Mouse (Mus musculus) CH12.LX (cell line): ENCODE measurements around the gene Zmynd8. TPM values are rescaled to one million over a fixed set of nuclear protein-coding genes. Genes with fewer than 3 reads are reported as not detected.

Source experiments
- DNase-seq: peaks from one replicate; pipeline ENCODE4 v3.0.0-alpha.2; 2013; ENCODE audit errors: extremely low read depth
- H3K27ac ChIP-seq: 2 replicates; pipeline ENCODE4 v1.5.1; 2012; ENCODE audit warnings: low read depth, mild to moderate bottlenecking, control low read depth, moderate library complexity; ENCODE audit not compliant: insufficient read depth
- H3K27me3 ChIP-seq: replicated peaks from 2 replicates; pipeline ENCODE3; 2012; ENCODE audit warnings: inconsistent platforms
- H3K36me3 ChIP-seq, 2 experiments: replicated peaks in 1 of 2; 2 replicates each; pipeline versions ENCODE3 to v1.6.1; 2012; ENCODE audit warnings: inconsistent platforms in 1 of 2, low read length in 1 of 2, mild to moderate bottlenecking in 1 of 2, mixed read lengths in 1 of 2, moderate library complexity in 1 of 2; ENCODE audit not compliant: control insufficient read depth in 1 of 2, insufficient read depth in 1 of 2
- H3K4me1 ChIP-seq, 2 experiments: 2 replicates each; pipeline ENCODE4 v1.6.1; 2012; ENCODE audit warnings: inconsistent platforms in 1 of 2, moderate library complexity in 1 of 2; ENCODE audit not compliant: insufficient read depth in 2 of 2, control insufficient read depth in 1 of 2
- H3K4me2 ChIP-seq: 2 replicates; pipeline ENCODE4 v1.6.1; 2012; ENCODE audit warnings: low read depth, mild to moderate bottlenecking, control low read depth; ENCODE audit not compliant: poor library complexity, insufficient read depth, severe bottlenecking
- H3K4me3 ChIP-seq, 3 experiments: fragments of 150-350 bp in 1 of 3; sonication (generic) in 1 of 3; replicated peaks in 1 of 3; 2 replicates each; pipeline versions ENCODE3 to v1.5.1; 2011 to 2012; ENCODE audit warnings: low read depth in 2 of 3, low read length in 2 of 3, mild to moderate bottlenecking in 2 of 3, moderate library complexity in 2 of 3, control low read depth in 1 of 3, improper control_type of control experiment in 1 of 3, inconsistent platforms in 1 of 3, mixed read lengths in 1 of 3; ENCODE audit not compliant: poor library complexity in 1 of 3
- H3K79me2 ChIP-seq: replicated peaks from 2 replicates; pipeline ENCODE4 v1.6.1; 2012; ENCODE audit warnings: mild to moderate bottlenecking, moderate library complexity; ENCODE audit not compliant: control insufficient read depth, poor library complexity, insufficient read depth, severe bottlenecking; ENCODE audit errors: extremely low read depth
- H3K9ac ChIP-seq: 2 replicates; pipeline ENCODE4 v1.6.1; 2012; ENCODE audit warnings: low read depth, mild to moderate bottlenecking, control low read depth, moderate library complexity; ENCODE audit not compliant: insufficient read depth
- H3K9me3 ChIP-seq: replicated peaks from 2 replicates; pipeline ENCODE3; 2012; ENCODE audit warnings: low read length, inconsistent platforms, mixed read lengths
- BHLHE40 ChIP-seq: IDR thresholded peaks from 2 replicates; pipeline ENCODE4 v1.6.1; 2011; ENCODE audit warnings: mild to moderate bottlenecking, low read depth, low read length, improper control_type of control experiment
- CHD2 ChIP-seq: IDR thresholded peaks from 2 replicates; pipeline ENCODE4 v1.6.1; 2011; ENCODE audit warnings: low read length, improper control_type of control experiment
- E2F4 ChIP-seq: IDR thresholded peaks from 2 replicates; pipeline ENCODE4 v1.6.1; 2011; ENCODE audit warnings: low read depth, low read length, improper control_type of control experiment; ENCODE audit not compliant: insufficient replicate concordance
- ELF1 ChIP-seq: IDR thresholded peaks from 2 replicates; pipeline ENCODE4 v1.6.1; 2014; ENCODE audit warnings: low read depth, mild to moderate bottlenecking, inconsistent platforms, low read length, improper control_type of control experiment
- ETS1 ChIP-seq: conservative IDR thresholded peaks from 2 replicates; pipeline ENCODE4 v1.6.1; 2012; ENCODE audit warnings: low read depth, mild to moderate bottlenecking, inconsistent platforms, low read length, improper control_type of control experiment, moderate library complexity
- GABPA ChIP-seq: IDR thresholded peaks from 2 replicates; pipeline ENCODE4 v1.6.1; 2012; ENCODE audit warnings: low read depth, low read length, improper control_type of control experiment, inconsistent platforms; ENCODE audit not compliant: insufficient replicate concordance
- HCFC1 ChIP-seq: IDR thresholded peaks from 2 replicates; pipeline ENCODE4 v1.6.1; 2012; ENCODE audit warnings: low read depth, mild to moderate bottlenecking, inconsistent platforms, low read length, improper control_type of control experiment
- IRF4 ChIP-seq: IDR thresholded peaks from 2 replicates; pipeline ENCODE4 v1.6.1; 2014; ENCODE audit warnings: low read depth, mild to moderate bottlenecking, inconsistent platforms, low read length, improper control_type of control experiment
- JUN ChIP-seq: IDR thresholded peaks from 2 replicates; pipeline ENCODE4 v1.6.1; 2011; ENCODE audit warnings: low read depth, mild to moderate bottlenecking, low read length, improper control_type of control experiment, moderate library complexity; ENCODE audit not compliant: insufficient read depth
- JUND ChIP-seq: conservative IDR thresholded peaks from 2 replicates; pipeline ENCODE4 v1.6.1; 2011; ENCODE audit warnings: low read depth, low read length, improper control_type of control experiment
- MAX ChIP-seq: IDR thresholded peaks from 2 replicates; pipeline ENCODE4 v1.6.1; 2011; ENCODE audit warnings: low read length, improper control_type of control experiment
- MAZ ChIP-seq: IDR thresholded peaks from 2 replicates; pipeline ENCODE4 v1.6.1; 2012; ENCODE audit warnings: low read depth, mild to moderate bottlenecking, inconsistent platforms, low read length, improper control_type of control experiment, moderate library complexity
- MEF2A ChIP-seq: IDR thresholded peaks from 2 replicates; pipeline ENCODE4 v1.6.1; 2014; ENCODE audit warnings: low read depth, mild to moderate bottlenecking, inconsistent platforms, low read length, improper control_type of control experiment, borderline replicate concordance
- MXI1 ChIP-seq: IDR thresholded peaks from 2 replicates; pipeline ENCODE4 v1.6.1; 2011; ENCODE audit warnings: mild to moderate bottlenecking, low read depth, low read length, improper control_type of control experiment
- NELFE ChIP-seq: IDR thresholded peaks from 2 replicates; pipeline ENCODE4 v1.6.1; 2011; ENCODE audit warnings: low read depth, low read length, improper control_type of control experiment
- NRF1 ChIP-seq: IDR thresholded peaks from 2 replicates; pipeline ENCODE4 v1.6.1; 2014; ENCODE audit warnings: low read depth, mild to moderate bottlenecking, inconsistent platforms, low read length, improper control_type of control experiment, moderate library complexity
- PAX5 ChIP-seq: IDR thresholded peaks from 2 replicates; pipeline ENCODE4 v1.6.1; 2012; ENCODE audit warnings: low read length, inconsistent platforms, mixed read lengths
- POLR2A ChIP-seq: IDR thresholded peaks from 2 replicates; pipeline ENCODE4 v1.6.1; 2011; ENCODE audit warnings: low read depth, mild to moderate bottlenecking, improper control_type of control experiment, low read length
- RAD21 ChIP-seq: IDR thresholded peaks from 2 replicates; pipeline ENCODE4 v1.6.1; 2011; ENCODE audit warnings: low read depth, mild to moderate bottlenecking, low read length, improper control_type of control experiment, moderate library complexity
- RCOR1 ChIP-seq: conservative IDR thresholded peaks from 2 replicates; pipeline ENCODE4 v1.6.1; 2012; ENCODE audit warnings: low read depth, mild to moderate bottlenecking, inconsistent platforms, low read length, improper control_type of control experiment
- SIN3A ChIP-seq: IDR thresholded peaks from 2 replicates; pipeline ENCODE4 v1.6.1; 2012; ENCODE audit warnings: low read length, improper control_type of control experiment, inconsistent platforms
- SMC3 ChIP-seq: IDR thresholded peaks from 2 replicates; pipeline ENCODE4 v1.6.1; 2011; ENCODE audit warnings: low read depth, low read length, improper control_type of control experiment
- TCF12 ChIP-seq: IDR thresholded peaks from 2 replicates; pipeline ENCODE4 v1.6.1; 2014; ENCODE audit warnings: low read depth, mild to moderate bottlenecking, inconsistent platforms, low read length, improper control_type of control experiment
- USF1 ChIP-seq: IDR thresholded peaks from 2 replicates; pipeline ENCODE4 v1.6.1; 2014; ENCODE audit warnings: low read depth, mild to moderate bottlenecking, inconsistent platforms, low read length, improper control_type of control experiment
- USF2 ChIP-seq: conservative IDR thresholded peaks from 2 replicates; pipeline ENCODE4 v1.6.1; 2011; ENCODE audit warnings: low read depth, low read length, improper control_type of control experiment
- ZC3H11A ChIP-seq: IDR thresholded peaks from 2 replicates; pipeline ENCODE4 v1.6.1; 2012; ENCODE audit warnings: low read depth, mild to moderate bottlenecking, inconsistent platforms, low read length, improper control_type of control experiment
- ZMIZ1 ChIP-seq: IDR thresholded peaks from 2 replicates; pipeline ENCODE4 v1.6.1; 2012; ENCODE audit warnings: low read depth, mild to moderate bottlenecking, inconsistent platforms, low read length, improper control_type of control experiment
- ZNF384 ChIP-seq: IDR thresholded peaks from 2 replicates; pipeline ENCODE4 v1.6.1; 2012; ENCODE audit warnings: low read depth, low read length, improper control_type of control experiment, inconsistent platforms
- dilution Hi-C: fragments of 300-500 bp; cut with MboI; formaldehyde crosslinking; loops from 2 replicates; pipeline ENCODE4 v1.14.3; 2020; ENCODE audit warnings: low sequenced_read_pairs; ENCODE audit not compliant: extremely low pct_unique_long_range_greater_than_20kb, extremely low pct_ligation_motif_present
- in situ Hi-C: fragments of 300-500 bp; cut with MboI; formaldehyde crosslinking; loops from 3 replicates; pipeline ENCODE4 v1.14.3; 2019; ENCODE audit warnings: low sequenced_read_pairs, low pct_ligation_motif_present, low pct_unique_long_range_greater_than_20kb, mixed read lengths
- polyA plus RNA-seq: library from polyadenylated mRNA; unstranded; fragments of >175 nt; gene quantifications from 2 replicates; pipeline ENCODE4 v1.2.1, GENCODE M21; 2012; ENCODE audit warnings: low read depth; ENCODE audit not compliant: insufficient read length
- total RNA-seq, 2 experiments: library from RNA; depleted of rRNA; stranded (reverse); fragments of 300-350 nt in 1 of 2; fragments of >200 nt in 1 of 2; gene quantifications; 2 replicates each; pipeline ENCODE4 v1.2.3; 2012 to 2014

The Zmynd8 gene
- total RNA-seq (2012; rRNA removed) (34.0 and 35.1 TPM in 2 replicates), total RNA-seq (2014; rRNA removed) (29.5 and 33.6 TPM in 2 replicates), polyA plus RNA-seq (76.1 and 84.5 TPM in 2 replicates)

- Histone ChIP-seq H3K9ac (peak within 1 kb of the TSS; percentile 59; the same call in 1 of the 2 replicates), H3K27me3 (no peaks in the 10 kb centered on the region), H3K4me1 (peaks cover 11 to 47% of the 10 kb centered on the region in 2 experiments), H3K4me3 (peak within 1 kb of the TSS in 1 of 3 experiments; percentile 67), H3K4me2 (peak within 1 kb of the TSS; percentile 98), H3K36me3 (no peaks in the 10 kb centered on the region), H3K27ac (no peak within 1 kb of the TSS)
- in situ Hi-C loops (no loop called here), dilution Hi-C loops (no loop called here)
- DNase-seq: no peak
- no peak for TF ChIP-seq SIN3A
- no peak for TF ChIP-seq ZC3H11A
- TF ChIP-seq E2F4: no peak
- TF ChIP-seq CHD2: no peak
- no peak for TF ChIP-seq JUND
- TF ChIP-seq MAZ: no peak
- TF ChIP-seq USF2: no peak
- no peak for TF ChIP-seq MXI1
- TF ChIP-seq, all 38 proteins: peak for 0
- Histone ChIP-seq H3K79me2 (no peaks in the 10 kb centered on the region), H3K9me3 (no peaks in the 10 kb centered on the region)
Measured at GRCm38 (mm10) chr2:165898202-165899194, at the start of gene Zmynd8. TSS of gene Zmynd8 (minus strand) at chr2:165899016.

DNA sequence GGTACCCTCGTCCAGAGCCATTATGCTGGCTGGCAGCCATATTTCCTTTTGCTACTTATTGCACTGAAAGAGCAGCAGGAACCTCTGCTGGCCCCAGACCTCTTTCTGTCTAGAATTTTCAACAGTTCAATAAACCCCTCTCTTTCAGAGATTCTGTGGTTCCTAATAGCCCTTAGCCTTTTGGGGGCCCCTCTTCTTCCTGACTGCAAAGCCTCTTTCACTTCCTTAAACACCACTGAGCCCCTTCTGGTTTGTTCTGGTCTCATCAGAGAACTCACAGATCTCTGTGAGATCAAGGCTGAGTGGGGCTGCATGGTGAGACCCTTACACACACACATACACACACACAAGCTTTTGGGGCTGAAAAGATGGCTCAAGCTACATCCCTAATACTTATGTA lies 49.2 kb upstream of the Zmynd8 start:
- in situ Hi-C loops: no loop called here
- H3K27ac ChIP-seq: peak overlapping the region; percentile 80
- no peak for TF ChIP-seq GABPA
- no peak for TF ChIP-seq ZC3H11A
- peak; percentile 51 for TF ChIP-seq ELF1
- TF ChIP-seq IRF4: peak; percentile 79
- TF ChIP-seq USF1: no peak
- no peak for TF ChIP-seq HCFC1
- no peak for TF ChIP-seq MEF2A
- TF ChIP-seq BHLHE40: no peak
- no peak for TF ChIP-seq ETS1
- TF ChIP-seq RCOR1: no peak
- peak; percentile 40; the same call in 1 of the 2 replicates for TF ChIP-seq CHD2
- TF ChIP-seq NRF1: no peak
- TF ChIP-seq MAZ: no peak
- TF ChIP-seq ZNF384: no peak
- TF ChIP-seq USF2: no peak
- TF ChIP-seq MAX: no peak
- no peak for TF ChIP-seq TCF12
- TF ChIP-seq JUND: no peak
- TF ChIP-seq SMC3: no peak
- TF ChIP-seq PAX5: no peak
- no peak for TF ChIP-seq MXI1
- no peak for TF ChIP-seq ZMIZ1
- no peak for TF ChIP-seq E2F4
- no peak; the same call in none of the 2 replicates for TF ChIP-seq RAD21
- no peak for TF ChIP-seq NELFE
- TF ChIP-seq POLR2A: no peak
- TF ChIP-seq JUN: no peak

More for the DNA sequence above, 49.2 kb upstream of the Zmynd8 start:
- Histone ChIP-seq H3K4me1 (peaks cover 7 to 32% of the 10 kb centered on the region in 2 experiments), H3K36me3 (no peaks in the 10 kb centered on the region), H3K27me3 (no peaks in the 10 kb centered on the region), H3K9me3 (peaks cover 12% of the 10 kb centered on the region), H3K9ac (peak overlapping the region; percentile 53), H3K4me2 (peak overlapping the region; percentile 73), H3K4me3 (no peak overlapping the region), H3K79me2 (no peaks in the 10 kb centered on the region)
- dilution Hi-C loops: no loop called here
- DNase-seq: peak; percentile 62
